Mouse (Mus musculus) hindbrain, embryonic 12.5 days (tissue): ENCODE measurements around the gene Ctla2b. TPM values are rescaled to one million over a fixed set of nuclear protein-coding genes. Genes with fewer than 3 reads are reported as not detected.
"Not testable (repeated sequence)": the region's sequence is repeated elsewhere in the genome, so short reads cannot be mapped to it uniquely, and the experiment has no call there.

ENCODE experiments used
- ATAC-seq: fragments of 200-750 bp; cut with Nextera tagmentation; 2 replicates; pipeline ENCODE4 v1.8.0; 2017; ENCODE audit warnings: moderate TSS enrichment; ENCODE audit not compliant: low FRiP score
- H3K27ac ChIP-seq: fragments of 300-500 bp; sonication (generic); 2 replicates; pipeline ENCODE4 v1.5.1; 2016; ENCODE audit warnings: mild to moderate bottlenecking
- H3K27me3 ChIP-seq: fragments of 300-500 bp; sonication (generic); 2 replicates; pipeline ENCODE4 v1.6.1; 2016; ENCODE audit warnings: mild to moderate bottlenecking
- H3K36me3 ChIP-seq: fragments of 300-500 bp; sonication (generic); 2 replicates; pipeline ENCODE4 v1.6.1; 2016; ENCODE audit warnings: mild to moderate bottlenecking
- H3K4me1 ChIP-seq: fragments of 300-500 bp; sonication (generic); 2 replicates; pipeline ENCODE4 v1.6.1; 2016
- H3K4me2 ChIP-seq: fragments of 300-500 bp; sonication (generic); replicated peaks from 2 replicates; pipeline ENCODE4 v1.6.1; 2016; ENCODE audit warnings: mild to moderate bottlenecking
- H3K4me3 ChIP-seq: fragments of 300-500 bp; sonication (generic); 2 replicates; pipeline ENCODE4 v1.5.1; 2016; ENCODE audit warnings: mild to moderate bottlenecking
- H3K9ac ChIP-seq: fragments of 300-500 bp; sonication (generic); 2 replicates; pipeline ENCODE4 v1.6.1; 2016; ENCODE audit warnings: mild to moderate bottlenecking, moderate library complexity
- H3K9me3 ChIP-seq: fragments of 300-500 bp; sonication (generic); replicated peaks from 2 replicates; pipeline ENCODE4 v1.6.1; 2016; ENCODE audit warnings: mild to moderate bottlenecking
- WGBS: fragments of 180-500 bp; shearing (Covaris S2); methylation state at CpG from one replicate; pipeline ENCODE4 v1.1.7; 2016; 5-methylcytosine and 5-hydroxymethylcytosine counted together
- polyA plus RNA-seq: library from polyadenylated mRNA; unstranded; fragments of >200 nt; fragmentation: Nextera tagmentation; extraction: Ambion mirVana; gene quantifications from 2 replicates; pipeline ENCODE4 v1.2.1, GENCODE M21; 2016

Gene Ctla2b
- polyA plus RNA-seq = 0.96 and 2.4 TPM in 2 replicates

- H3K4me3 ChIP-seq = no peak within 1 kb of the TSS
- no peaks in the 10 kb centered on the region for H3K4me1 ChIP-seq
- no peak for ATAC-seq
- H3K27me3 ChIP-seq = no peaks in the 10 kb centered on the region
- peaks cover 6% of the 10 kb centered on the region; the same call in 1 of the 2 replicates for H3K9me3 ChIP-seq
- WGBS = 91% methylated on average over 3 of the region's 3 CpGs
- H3K36me3 ChIP-seq = no peaks in the 10 kb centered on the region
- H3K4me2 ChIP-seq = no peak within 1 kb of the TSS
- H3K27ac ChIP-seq = no peak within 1 kb of the TSS
- H3K9ac ChIP-seq = no peak within 1 kb of the TSS
Measured at GRCm38 (mm10) chr13:60897328-60897727, at the start of gene Ctla2b. Gene Ctla2b (minus strand): TSS chr13:60897447.

DNA sequence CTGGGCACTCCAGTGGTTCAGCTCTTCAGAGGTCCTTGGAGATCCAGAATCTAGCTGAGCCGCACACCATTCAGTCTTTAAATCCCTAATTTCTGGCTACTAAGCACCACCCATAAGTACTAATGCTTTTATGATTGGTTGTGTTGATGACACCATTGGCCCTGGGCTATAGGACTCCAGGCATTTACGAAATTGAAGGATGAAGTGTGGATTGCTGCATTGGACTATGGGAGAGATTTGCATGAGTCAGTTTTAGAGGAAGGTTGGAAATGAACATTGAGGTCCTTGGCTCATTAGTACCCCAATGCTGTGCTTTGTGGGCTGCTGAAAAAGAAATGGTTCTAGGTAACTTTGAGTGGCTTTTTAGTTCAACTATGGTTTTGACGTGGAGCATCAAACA lies 44.6 kb upstream of the Ctla2b start, which contains the start of gene Tpbpa:
TSS of gene Tpbpa (minus strand) at position 101 of the 400 bp plus-strand sequence.
- not testable (repeated sequence) for H3K27me3 ChIP-seq, H3K9ac ChIP-seq, H3K27ac ChIP-seq, H3K4me1 ChIP-seq, H3K4me3 ChIP-seq, H3K4me2 ChIP-seq, ATAC-seq, H3K36me3 ChIP-seq
- 72% methylated on average over 3 of the region's 3 CpGs for WGBS
- H3K9me3 ChIP-seq = peaks cover 11% of the 10 kb centered on the region; the same call in 1 of the 2 replicates

- Histone ChIP-seq H3K4me1 (no peaks in the 10 kb centered on the region), H3K27ac (no peak within 1 kb of the TSS), H3K27me3 (no peaks in the 10 kb centered on the region), H3K36me3 (no peaks in the 10 kb centered on the region), H3K9ac (no peak within 1 kb of the TSS), H3K4me2 (no peak within 1 kb of the TSS), H3K4me3 (no peak within 1 kb of the TSS), H3K9me3 (peaks cover 10% of the 10 kb centered on the region)
- WGBS = 72% methylated on average over 5 of the region's 5 CpGs
- ATAC-seq = no peak
Measured at GRCm38 (mm10) chr13:60936500-60936901, 39.3 kb upstream of the Ctla2b start, which contains the start of the genes Gm49391 and Ctla2a. Gene Gm49391 (minus strand): TSS chr13:60936571. Gene Ctla2a (minus strand): TSS chr13:60936625.

GRCm38 (mm10) chr13:60935490-60935889 lies 38.2 kb upstream of the Ctla2b start, which contains the start of gene Gm49393:
Gene Gm49393 (minus strand): TSS chr13:60935590.
- not testable (repeated sequence) for H3K4me1 ChIP-seq, H3K9ac ChIP-seq, ATAC-seq, H3K9me3 ChIP-seq, H3K27ac ChIP-seq, H3K4me2 ChIP-seq, H3K27me3 ChIP-seq, H3K4me3 ChIP-seq, H3K36me3 ChIP-seq
- 69% methylated on average over 2 of the region's 2 CpGs for WGBS

DNA sequence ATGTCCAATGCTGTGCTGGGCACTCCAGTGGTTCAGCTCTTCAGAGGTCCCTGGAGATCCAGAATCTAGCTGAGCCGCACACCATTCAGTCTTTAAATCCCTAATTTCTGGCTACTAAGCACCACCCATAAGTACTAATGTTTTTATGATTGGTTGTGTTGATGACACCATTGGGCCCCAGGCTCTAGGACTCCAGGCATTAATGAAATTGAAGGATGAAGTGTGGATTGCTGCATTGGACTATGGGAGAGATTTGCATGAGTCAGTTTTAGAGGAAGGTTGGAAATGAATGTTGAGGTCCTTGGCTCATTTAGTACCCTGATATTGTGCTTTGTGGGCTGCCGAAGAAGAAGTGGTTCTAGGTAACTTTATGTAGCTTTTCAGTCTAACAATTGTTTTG lies 7.5 kb upstream of the Ctla2b start, which contains the start of gene Tpbpb:
TSS of gene Tpbpb (minus strand) at position 101 of the 400 bp plus-strand sequence.
- H3K9ac ChIP-seq, ATAC-seq, H3K9me3 ChIP-seq, H3K27ac ChIP-seq, H3K4me2 ChIP-seq, H3K27me3 ChIP-seq, H3K4me1 ChIP-seq, H3K4me3 ChIP-seq, H3K36me3 ChIP-seq: not testable (repeated sequence)
- 90% methylated on average over 2 of the region's 2 CpGs for WGBS

DNA sequence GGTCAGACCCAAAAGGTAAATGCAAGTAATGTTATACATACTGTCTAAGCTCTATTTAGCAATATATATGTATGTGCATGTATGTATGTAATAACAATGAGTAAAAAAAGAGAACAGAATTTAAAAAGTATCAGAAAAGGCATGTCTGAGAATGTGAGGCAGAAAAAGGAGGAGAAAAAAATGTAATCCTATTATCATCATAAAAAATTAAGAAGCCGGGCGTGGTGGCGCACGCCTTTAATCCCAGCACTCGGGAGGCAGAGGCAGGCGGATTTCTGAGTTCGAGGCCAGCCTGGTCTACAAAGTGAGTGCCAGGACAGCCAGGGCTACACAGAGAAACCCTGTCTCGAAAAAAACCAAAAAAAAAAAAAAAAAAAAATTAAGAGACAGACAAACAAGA lies 453 bp downstream of the Ctla2b start, which contains the start of gene Gm49392:
TSS of gene Gm49392 (minus strand) at position 101 of the 400 bp plus-strand sequence.
- not testable (repeated sequence) for H3K9me3 ChIP-seq, H3K9ac ChIP-seq, H3K4me1 ChIP-seq, ATAC-seq, H3K36me3 ChIP-seq, H3K27ac ChIP-seq, H3K4me2 ChIP-seq, H3K4me3 ChIP-seq, H3K27me3 ChIP-seq
- WGBS = 84% methylated on average over 8 of the region's 8 CpGs

- peaks cover 6% of the 10 kb centered on the region; the same call in 1 of the 2 replicates for H3K9me3 ChIP-seq
- H3K27ac ChIP-seq = no peak overlapping the region
- no peak overlapping the region for H3K4me2 ChIP-seq
- no peak overlapping the region for H3K9ac ChIP-seq
- no peak for ATAC-seq
- no peaks in the 10 kb centered on the region for H3K4me1 ChIP-seq
- H3K27me3 ChIP-seq = no peaks in the 10 kb centered on the region
- H3K4me3 ChIP-seq = no peak overlapping the region
- H3K36me3 ChIP-seq = no peaks in the 10 kb centered on the region
Measured at GRCm38 (mm10) chr13:60895406-60896160, 1.7 kb downstream of the Ctla2b start.

GRCm38 (mm10) chr13:60892301-60892700 lies 4.9 kb downstream of the Ctla2b start:
- 92% methylated on average over 1 of the region's 1 CpGs for WGBS

DNA sequence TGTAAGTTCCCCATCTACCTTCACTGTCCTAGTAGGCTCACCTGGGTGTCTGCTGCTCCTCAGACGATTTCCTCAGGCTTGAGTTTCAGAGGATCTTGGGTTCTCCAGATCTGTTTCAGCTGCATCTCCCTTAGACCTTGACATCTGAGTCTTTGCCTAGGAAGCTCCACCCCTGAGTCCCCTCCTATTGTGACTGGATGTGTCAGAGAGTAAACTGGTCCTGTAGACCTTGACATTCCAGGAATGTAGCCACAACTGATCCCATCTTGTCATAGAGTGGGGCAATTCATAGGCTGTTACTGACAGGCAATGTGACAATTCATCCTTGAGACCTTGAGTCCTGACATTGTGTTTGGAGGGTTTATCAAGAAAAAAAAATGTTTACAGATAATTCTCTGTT lies 33.0 kb downstream of the Ctla2b start, which contains the start of gene 4930486L24Rik:
TSS of gene 4930486L24Rik (minus strand) at position 195 of the 400 bp plus-strand sequence.
- 77% methylated on average over 1 of the region's 1 CpGs for WGBS
- no peaks in the 10 kb centered on the region for H3K4me1 ChIP-seq
- no peaks in the 10 kb centered on the region for H3K27me3 ChIP-seq
- no peak within 1 kb of the TSS for H3K27ac ChIP-seq
- no peaks in the 10 kb centered on the region for H3K9me3 ChIP-seq
- no peaks in the 10 kb centered on the region for H3K36me3 ChIP-seq
- no peak within 1 kb of the TSS for H3K9ac ChIP-seq
- no peak within 1 kb of the TSS for H3K4me3 ChIP-seq
- no peak within 1 kb of the TSS for H3K4me2 ChIP-seq
- ATAC-seq = no peak

More at GRCm38 (mm10) chr13:60892301-60892700, 4.9 kb downstream of the Ctla2b start:
- Histone ChIP-seq H3K27me3 (no peaks in the 10 kb centered on the region), H3K9me3 (peaks cover 2% of the 10 kb centered on the region; the same call in 1 of the 2 replicates), H3K36me3 (no peaks in the 10 kb centered on the region), H3K4me1 (no peaks in the 10 kb centered on the region), H3K9ac (no peak overlapping the region), H3K27ac (no peak overlapping the region), H3K4me2 (no peak overlapping the region), H3K4me3 (no peak overlapping the region)
- no peak for ATAC-seq

DNA sequence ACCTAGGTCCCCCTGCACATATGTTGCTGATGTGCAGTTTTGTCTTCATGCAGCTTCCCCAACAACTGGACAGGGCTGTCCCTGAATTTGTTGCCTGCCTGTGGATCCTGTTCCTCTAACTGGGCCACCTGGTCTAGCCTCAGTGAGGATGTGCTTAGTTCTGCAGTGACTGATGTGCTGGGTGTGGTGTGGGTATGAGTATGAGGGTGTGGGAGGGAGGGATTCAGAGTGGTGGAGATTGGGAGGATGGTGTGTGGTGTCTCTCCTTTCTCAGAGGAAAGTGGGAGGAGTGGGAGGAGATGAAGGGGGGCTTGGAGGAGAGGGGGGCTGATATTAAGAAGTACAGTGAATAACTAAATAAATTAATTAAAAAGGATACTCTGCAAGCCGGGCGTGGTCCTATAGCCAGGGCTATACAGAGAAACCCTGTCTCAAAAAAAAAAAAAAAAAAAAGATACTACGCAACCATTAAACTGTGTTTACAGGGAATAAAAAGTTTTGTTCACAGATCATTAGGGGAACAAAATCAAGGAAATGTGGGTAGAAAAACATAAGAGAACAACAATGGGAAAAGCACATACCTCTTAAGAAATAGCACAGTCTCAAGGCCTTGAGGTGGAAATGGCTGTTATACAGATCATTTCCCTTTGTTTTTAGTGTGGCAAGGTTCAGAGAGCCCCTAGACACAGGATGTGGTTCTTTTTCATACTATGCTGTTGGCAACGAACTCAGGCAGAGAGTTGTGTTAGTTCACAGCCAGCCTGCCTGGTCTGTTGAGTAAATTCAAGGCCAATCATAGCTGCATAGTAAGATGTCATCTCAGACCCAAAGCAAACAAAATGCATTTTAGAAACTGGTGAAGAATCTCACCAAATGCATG lies 48.8 kb downstream of the Ctla2b start:
- no peak for ATAC-seq
- 89% methylated on average over 4 of the region's 4 CpGs for WGBS
- no peak overlapping the region for H3K4me3 ChIP-seq

More for the DNA sequence above, 48.8 kb downstream of the Ctla2b start:
- H3K4me2 ChIP-seq = no peak overlapping the region
- H3K27ac ChIP-seq = no peak overlapping the region
- H3K27me3 ChIP-seq = no peaks in the 10 kb centered on the region
- no peaks in the 10 kb centered on the region for H3K36me3 ChIP-seq
- H3K4me1 ChIP-seq = no peaks in the 10 kb centered on the region
- H3K9me3 ChIP-seq = no peaks in the 10 kb centered on the region
- no peak overlapping the region for H3K9ac ChIP-seq
